In genomic region chr11:116079511-116079910, GRCm38 (mm10) we compare ENCODE assay signal across 9 mouse cellular contexts. TPM values are rescaled to one million over a fixed set of nuclear protein-coding genes. Genes with fewer than 3 reads are reported as not detected.
A peak's percentile ranks its signal among the peaks of the same experiment; 100 is the strongest.
DNase-seq lines count a peak whose midpoint lies in the region; ATAC-seq and TF ChIP-seq lines count a peak whose summit lies in the region.
"Had no signal": no experiment of that assay in that cellular context is flagged by ENCODE, and none has a peak within 500 bp of the region (broad histone marks: within the 10 kb centered on the region; RNA-seq: fewer than 3 reads in every experiment).

No protein-coding gene starts in this region.

- no peak for TF ChIP-seq CTCF in midbrain, postnatal 0 days (IDR thresholded peaks at IDR 0.05)

- WGBS in neural tube, embryonic 11.5 days = 80% methylated on average over 10 of the region's 10 CpGs
- 72% methylated on average over 10 of the region's 10 CpGs for WGBS in midbrain, postnatal 0 days

- H3K27ac ChIP-seq in neural tube, embryonic 11.5 days (ENCODE audit: low read depth, low read length) = no peak overlapping the region
- no peak overlapping the region for H3K27ac ChIP-seq in midbrain, postnatal 0 days (ENCODE audit: low read depth, low read length)

- no peak for ATAC-seq in neural tube, embryonic 11.5 days (ENCODE audit: insufficient read depth, low FRiP score, low TSS enrichment)
- no peak for ATAC-seq in midbrain, postnatal 0 days (ENCODE audit: low FRiP score)

- H3K36me3 ChIP-seq in neural tube, embryonic 11.5 days (ENCODE audit: control insufficient read depth, insufficient read depth, low read length) = peaks cover 13% of the 10 kb centered on the region
- H3K36me3 ChIP-seq in midbrain, postnatal 0 days (ENCODE audit: insufficient read depth, low read length) = peaks cover 43% of the 10 kb centered on the region

- H3K4me2 ChIP-seq in neural tube, embryonic 11.5 days (ENCODE audit: low read depth) = no peak overlapping the region
- no peak overlapping the region for H3K4me2 ChIP-seq in midbrain, postnatal 0 days (ENCODE audit: low read depth, low read length, poor library complexity, severe bottlenecking)

- no peaks in the 10 kb centered on the region for H3K27me3 ChIP-seq in neural tube, embryonic 11.5 days (ENCODE audit: control insufficient read depth, insufficient read depth, low read length)
- H3K27me3 ChIP-seq in midbrain, postnatal 0 days (ENCODE audit: insufficient read depth, low read length) = no peaks in the 10 kb centered on the region

- no peak overlapping the region for H3K9ac ChIP-seq in neural tube, embryonic 11.5 days (ENCODE audit: low read length)
- H3K9ac ChIP-seq in midbrain, postnatal 0 days (replicated peaks; ENCODE audit: low read length, poor library complexity, severe bottlenecking) = no peak overlapping the region

- no peaks in the 10 kb centered on the region for H3K9me3 ChIP-seq in neural tube, embryonic 11.5 days (ENCODE audit: control insufficient read depth, low read length)
- no peaks in the 10 kb centered on the region for H3K9me3 ChIP-seq in midbrain, postnatal 0 days (ENCODE audit: low read length)

- DNase-seq in cerebellum, adult 11-12 months = peak; percentile 71
- no peak for DNase-seq in cerebellum, postnatal 4 days (ENCODE audit: low spot score in 2 of 2)
- DNase-seq in neural tube, embryonic 11.5 days (ENCODE audit: low spot score) = peak; percentile 6
- DNase-seq in neural tube, embryonic 10.5 days (ENCODE audit: extremely low spot score, low spot score) = no peak
- DNase-seq in left cerebral cortex, postnatal 14 days (ENCODE audit: low spot score in 2 of 2) = peak; percentile 65 to 78
- DNase-seq in spleen, postnatal 14 days (ENCODE audit: low spot score in 2 of 2) = no peak
- no peak for DNase-seq in midbrain, postnatal 0 days (ENCODE audit: low spot score)
- no peak for DNase-seq in thymus, postnatal 10 days (ENCODE audit: low spot score in 2 of 2)
- DNase-seq: heart, adult 11 months had no signal

- peaks cover 13% of the 10 kb centered on the region for H3K4me1 ChIP-seq in neural tube, embryonic 11.5 days (ENCODE audit: control insufficient read depth, insufficient read depth, low read length)
- H3K4me1 ChIP-seq in midbrain, postnatal 0 days (ENCODE audit: insufficient read depth, low read length) = no peaks in the 10 kb centered on the region

- H3K4me3 ChIP-seq in neural tube, embryonic 11.5 days (ENCODE audit: low read depth, low read length) = no peak overlapping the region
- no peak overlapping the region for H3K4me3 ChIP-seq in midbrain, postnatal 0 days (ENCODE audit: low read depth, low read length)

- intact Hi-C loops in left cerebral cortex, postnatal 14 days (cut with DNase I) = no loop called here

RNA-seq across cellular contexts. Expression of gene Unc13d, which starts 1.8 kb away (rescaled TPM):
- polyA plus RNA-seq in neural tube, embryonic 11.5 days (2014; fragmentation: Nextera tagmentation; extraction: Ambion mirVana) = 1.3 and 1.5 TPM in 2 replicates
- total RNA-seq in left cerebral cortex, postnatal 14 days (2021) = under 1 TPM; 0.46 to 0.55 TPM
- total RNA-seq in midbrain, postnatal 0 days (2014; rRNA removed) = 0.22 and 0.71 TPM in 2 replicates
- 0.67 and 0.77 TPM in 2 replicates for polyA plus RNA-seq in midbrain, postnatal 0 days (2015; fragmentation: Nextera tagmentation; extraction: Ambion mirVana)

RNA-seq across cellular contexts. Expression of gene Wbp2, which starts 7.3 kb away (rescaled TPM):
- polyA plus RNA-seq in neural tube, embryonic 11.5 days (2014; fragmentation: Nextera tagmentation; extraction: Ambion mirVana) = 95.3 and 105 TPM in 2 replicates
- total RNA-seq in left cerebral cortex, postnatal 14 days (2021) = 100 to 1,000 TPM; 278 to 292 TPM
- 119 and 150 TPM in 2 replicates for total RNA-seq in midbrain, postnatal 0 days (2014; rRNA removed)
- 254 and 267 TPM in 2 replicates for polyA plus RNA-seq in midbrain, postnatal 0 days (2015; fragmentation: Nextera tagmentation; extraction: Ambion mirVana)

RNA-seq across cellular contexts. Expression of gene Trim47, which starts 47.5 kb away (rescaled TPM):
- polyA plus RNA-seq in neural tube, embryonic 11.5 days (2014; fragmentation: Nextera tagmentation; extraction: Ambion mirVana) = 3.2 and 3.3 TPM in 2 replicates
- 1 to 10 TPM; 8.7 to 9.0 TPM for total RNA-seq in left cerebral cortex, postnatal 14 days (2021)
- 12.6 and 16.8 TPM in 2 replicates for total RNA-seq in midbrain, postnatal 0 days (2014; rRNA removed)
- 9.0 and 11.7 TPM in 2 replicates for polyA plus RNA-seq in midbrain, postnatal 0 days (2015; fragmentation: Nextera tagmentation; extraction: Ambion mirVana)

RNA-seq across cellular contexts. Expression of gene Unk, which starts 49.4 kb away (rescaled TPM):
- polyA plus RNA-seq in neural tube, embryonic 11.5 days (2014; fragmentation: Nextera tagmentation; extraction: Ambion mirVana) = 30.3 and 34.4 TPM in 2 replicates
- total RNA-seq in left cerebral cortex, postnatal 14 days (2021) = 10 to 100 TPM; 23.8 to 25.5 TPM
- total RNA-seq in midbrain, postnatal 0 days (2014; rRNA removed) = 45.2 and 55.1 TPM in 2 replicates
- polyA plus RNA-seq in midbrain, postnatal 0 days (2015; fragmentation: Nextera tagmentation; extraction: Ambion mirVana) = 25.5 and 26.7 TPM in 2 replicates

RNA-seq across cellular contexts. Expression of gene Trim65, which starts 51.4 kb away (rescaled TPM):
- 1.6 TPM in 2 replicates for polyA plus RNA-seq in neural tube, embryonic 11.5 days (2014; fragmentation: Nextera tagmentation; extraction: Ambion mirVana)
- total RNA-seq in left cerebral cortex, postnatal 14 days (2021) = 1 to 10 TPM; 5.4 to 7.0 TPM
- 5.7 and 7.6 TPM in 2 replicates for total RNA-seq in midbrain, postnatal 0 days (2014; rRNA removed)
- 2.3 TPM in 2 replicates for polyA plus RNA-seq in midbrain, postnatal 0 days (2015; fragmentation: Nextera tagmentation; extraction: Ambion mirVana)

Comparison
In these comparisons a context has a peak if more than half of its experiments do, and no peak if none do; other contexts are left out.
1. DNase-seq: peak in cerebellum, adult 11-12 months (single experiment), neural tube, embryonic 11.5 days (single experiment) and left cerebral cortex, postnatal 14 days (2 of 2); none in cerebellum, postnatal 4 days (0 of 2), neural tube, embryonic 10.5 days (single experiment), spleen, postnatal 14 days (0 of 2), midbrain, postnatal 0 days (single experiment) and thymus, postnatal 10 days (0 of 2).